9 mouse cellular contexts compared by ENCODE assay signal in the genomic region with DNA sequence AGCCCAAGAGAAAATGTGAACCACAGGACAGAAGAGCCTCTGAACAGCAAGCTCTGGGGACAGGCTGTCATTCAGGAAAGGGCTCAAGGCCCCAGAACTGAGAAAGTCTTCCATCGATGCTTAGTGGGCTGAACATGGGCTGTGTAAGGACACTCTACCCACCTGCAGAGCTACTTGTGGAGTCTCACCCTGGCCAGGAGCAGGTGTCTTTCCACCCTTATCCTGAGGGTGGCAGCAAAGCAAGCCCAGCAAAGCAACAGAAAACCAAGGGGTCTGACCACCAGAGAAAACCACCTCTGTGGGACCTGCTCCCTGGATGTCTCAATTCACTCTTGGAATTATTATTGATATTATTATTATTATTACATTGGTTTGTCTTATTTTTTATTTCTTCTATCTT. TPM values are rescaled to one million over a fixed set of nuclear protein-coding genes. Genes with fewer than 3 reads are reported as not detected.
A peak's percentile ranks its signal among the peaks of the same experiment; 100 is the strongest.
DNase-seq lines count a peak whose midpoint lies in the region; ATAC-seq and TF ChIP-seq lines count a peak whose summit lies in the region.
"Had no signal": no experiment of that assay in that cellular context is flagged by ENCODE, and none has a peak within 500 bp of the region (broad histone marks: within the 10 kb centered on the region; RNA-seq: fewer than 3 reads in every experiment).

No protein-coding gene starts in this region.

- intact Hi-C loops in heart, adult 2 months (cut with DNase I) = loop anchor here (2.0 kb wide), 1 partner anchor 128 kb away; no protein-coding TSS in a partner anchor

- 0 out of 2 replicates have a peak, but pooled peaks have one; percentile 48 for TF ChIP-seq EP300 in heart, adult 2 months (IDR thresholded peaks at IDR 0.05; ENCODE audit: insufficient read depth, low read depth, low read length)
- TF ChIP-seq EP300 in MEL (IDR thresholded peaks at IDR 0.05; ENCODE audit: low read depth in 1 of 2, low read length in 2 of 2) = no peak

- H3K27me3 ChIP-seq in heart, adult 2 months (ENCODE audit: control insufficient read depth, insufficient read depth, low read length) = no peaks in the 10 kb centered on the region
- no peaks in the 10 kb centered on the region for H3K27me3 ChIP-seq in MEL (ENCODE audit: control insufficient read depth in 1 of 2, insufficient read depth in 2 of 2, low read length in 2 of 2)
- H3K27me3 ChIP-seq in heart, embryonic 14.5 days (ENCODE audit: control insufficient read depth, insufficient read depth, low read length) = no peaks in the 10 kb centered on the region
- peaks cover 54% of the 10 kb centered on the region for H3K27me3 ChIP-seq in midbrain, embryonic 13.5 days
- H3K27me3 ChIP-seq in splenic B cell, adult 2 months (ENCODE audit: control insufficient read depth, insufficient read depth, low read length, poor library complexity, severe bottlenecking) = no peaks in the 10 kb centered on the region

- no peak for TF ChIP-seq POLR2A in heart, adult 2 months (IDR thresholded peaks at IDR 0.05; ENCODE audit: insufficient read depth, low read depth, low read length)
- TF ChIP-seq POLR2A in MEL (IDR thresholded peaks at IDR 0.05; ENCODE audit: control insufficient read depth in 1 of 2, insufficient read depth in 1 of 2, low read depth in 1 of 2, low read length in 2 of 2, poor library complexity in 1 of 2) = no peak

- no peaks in the 10 kb centered on the region for H3K9me3 ChIP-seq in MEL (replicated peaks; ENCODE audit: insufficient read depth, low read length)
- H3K9me3 ChIP-seq in heart, embryonic 14.5 days (ENCODE audit: control insufficient read depth, low read length) = no peaks in the 10 kb centered on the region
- H3K9me3 ChIP-seq in midbrain, embryonic 13.5 days = no peaks in the 10 kb centered on the region
- H3K9me3 ChIP-seq: limb, embryonic 13.5 days had no signal

- peaks cover 8% of the 10 kb centered on the region for H3K36me3 ChIP-seq in heart, adult 2 months (ENCODE audit: control insufficient read depth, insufficient read depth, low read length)
- H3K36me3 ChIP-seq in MEL (ENCODE audit: control insufficient read depth in 1 of 2, insufficient read depth in 2 of 2, low read length in 2 of 2) = peaks cover 0 to 39% of the 10 kb centered on the region in 2 experiments; a peak in 2 of 4 replicates
- H3K36me3 ChIP-seq in heart, embryonic 14.5 days (ENCODE audit: control insufficient read depth, insufficient read depth, low read length) = peaks cover 70% of the 10 kb centered on the region
- H3K36me3 ChIP-seq in midbrain, embryonic 13.5 days = no peaks in the 10 kb centered on the region
- no peaks in the 10 kb centered on the region for H3K36me3 ChIP-seq in splenic B cell, adult 2 months (ENCODE audit: control insufficient read depth, insufficient read depth, low read length, poor library complexity, severe bottlenecking)
- H3K36me3 ChIP-seq: limb, embryonic 13.5 days had no signal

- WGBS in heart, adult 2 months = 75% methylated on average over 1 of the region's 1 CpGs
- 55% methylated on average over 1 of the region's 1 CpGs for WGBS in heart, embryonic 14.5 days
- 54% methylated on average over 1 of the region's 1 CpGs for WGBS in midbrain, embryonic 13.5 days

- H3K4me3 ChIP-seq in heart, adult 2 months = no peak overlapping the region
- no peak overlapping the region for H3K4me3 ChIP-seq in MEL (ENCODE audit: control insufficient read depth in 1 of 2, insufficient read depth in 1 of 2, low read depth in 2 of 2, low read length in 2 of 2)
- no peak overlapping the region for H3K4me3 ChIP-seq in heart, embryonic 14.5 days (ENCODE audit: control insufficient read depth in 1 of 2, insufficient read depth in 1 of 2, low read depth in 1 of 2, low read length in 2 of 2)
- H3K4me3 ChIP-seq in midbrain, embryonic 13.5 days (replicated peaks) = no peak overlapping the region
- H3K4me3 ChIP-seq: limb, embryonic 13.5 days had no signal

- peak; percentile 81 for TF ChIP-seq RAD21 in MEL (IDR thresholded peaks at IDR 0.05; ENCODE audit: low read depth, low read length)

- peaks cover 7% of the 10 kb centered on the region for H3K4me1 ChIP-seq in heart, adult 2 months (ENCODE audit: control insufficient read depth, insufficient read depth, low read length)
- H3K4me1 ChIP-seq in MEL (ENCODE audit: control insufficient read depth in 1 of 2, insufficient read depth in 2 of 2, low read length in 2 of 2) = peaks cover 26 to 44% of the 10 kb centered on the region in 2 experiments
- H3K4me1 ChIP-seq in heart, embryonic 14.5 days (ENCODE audit: control insufficient read depth in 2 of 2, insufficient read depth in 2 of 2, low read length in 2 of 2) = peaks cover 19 to 42% of the 10 kb centered on the region in 2 experiments
- H3K4me1 ChIP-seq in midbrain, embryonic 13.5 days (replicated peaks) = peaks cover 15% of the 10 kb centered on the region

- H3K4me2 ChIP-seq in heart, embryonic 14.5 days (ENCODE audit: low read length) = no peak overlapping the region
- no peak overlapping the region for H3K4me2 ChIP-seq in midbrain, embryonic 13.5 days (replicated peaks)
- H3K4me2 ChIP-seq: limb, embryonic 13.5 days had no signal

- no peak overlapping the region for H3K9ac ChIP-seq in heart, adult 2 months (ENCODE audit: low read depth, low read length)
- no peak overlapping the region for H3K9ac ChIP-seq in MEL (ENCODE audit: control insufficient read depth, low read depth, low read length, poor library complexity, severe bottlenecking)
- H3K9ac ChIP-seq in heart, embryonic 14.5 days (ENCODE audit: low read length) = peak overlapping the region; percentile 53
- H3K9ac ChIP-seq in midbrain, embryonic 13.5 days (replicated peaks) = no peak overlapping the region
- H3K9ac ChIP-seq: limb, embryonic 13.5 days had no signal

- DNase-seq in heart, adult 2 months = peak; percentile 48 to 74
- DNase-seq in heart, adult 8-10 months (ENCODE audit: low spot score) = no peak
- DNase-seq in MEL (ENCODE audit: low read depth, low spot score) = peak; percentile 77
- peak; percentile 73 for DNase-seq in embryo, embryonic 10 days (ENCODE audit: low spot score)
- DNase-seq in layer of hippocampus, postnatal 36 days = peak; percentile 39 to 51
- peak; percentile 73 for DNase-seq in splenic B cell, adult 2 months (ENCODE audit: low read depth, low spot score)

- ATAC-seq in heart, embryonic 14.5 days (ENCODE audit: insufficient number of reproducible peaks, insufficient read depth, low FRiP score, low read depth) = no peak
- ATAC-seq in midbrain, embryonic 13.5 days = peak; percentile 20; the same call in 1 of the 2 replicates

- TF ChIP-seq CTCF in heart, adult 2 months (IDR thresholded peaks at IDR 0.05) = peak; percentile 94
- peak; percentile 86 to 92 (median 89) for TF ChIP-seq CTCF in MEL (IDR thresholded peaks at IDR 0.05 in 2 of 3, conservative IDR thresholded peaks at IDR 0.05 in 1 of 3; ENCODE audit: control insufficient read depth in 1 of 3, insufficient read depth in 1 of 3, low read depth in 2 of 3, low read length in 3 of 3, poor library complexity in 1 of 3, severe bottlenecking in 1 of 3)

- no peak overlapping the region for H3K27ac ChIP-seq in heart, adult 2 months
- H3K27ac ChIP-seq in MEL (ENCODE audit: control insufficient read depth, low read depth, low read length) = no peak overlapping the region
- H3K27ac ChIP-seq in heart, embryonic 14.5 days (replicated peaks in 1 of 2; ENCODE audit: control insufficient read depth in 1 of 2, insufficient read depth in 1 of 2, low read depth in 2 of 2, low read length in 2 of 2) = no peak overlapping the region
- H3K27ac ChIP-seq in midbrain, embryonic 13.5 days = no peak overlapping the region
- H3K27ac ChIP-seq: limb, embryonic 13.5 days had no signal

- no peaks in the 10 kb centered on the region for H3K79me2 ChIP-seq in heart, adult 2 months (replicated peaks; ENCODE audit: control insufficient read depth, insufficient read depth, low read length)
- peaks cover 2% of the 10 kb centered on the region; the same call in 1 of the 2 replicates for H3K79me2 ChIP-seq in MEL (ENCODE audit: control insufficient read depth, insufficient read depth, low read length, poor library complexity)

TF ChIP-seq in MEL, 35 proteins besides CTCF, POLR2A, EP300 and RAD21:
- TF ChIP-seq ZC3H11A (IDR thresholded peaks at IDR 0.05; ENCODE audit: low read depth, low read length) (peak; percentile 83), SMC3 (IDR thresholded peaks at IDR 0.05; ENCODE audit: low read depth, low read length) (peak; percentile 89), POLR2AphosphoS2 (IDR thresholded peaks at IDR 0.05; ENCODE audit: low read length) (no peak)

RNA-seq across cellular contexts. Expression of gene Hopx, which starts 25.6 kb away (rescaled TPM):
- 100 to 1,000 TPM; 367 to 385 TPM for total RNA-seq in heart, adult 2 months (2021)
- 284 and 285 TPM in 2 replicates for polyA plus RNA-seq in heart, adult 2 months (2012; rRNA removed)
- 100 to 1,000 TPM; 354 to 475 (median 429) TPM for total RNA-seq in heart, adult 8-10 months (2022)
- 42.3 and 43.4 TPM in 2 replicates for total RNA-seq in MEL (2012; rRNA removed)
- 10 to 100 TPM in 1 of 2 experiments, not detected in 1; 26.8 TPM for polyA plus RNA-seq in MEL (2012; ENCODE audit: insufficient read depth in 1 of 2, insufficient read length in 2 of 2, low read depth in 1 of 2, low replicate concordance in 2 of 2, missing spikeins in 1 of 2)
- 30.1 and 34.0 TPM in 2 replicates for polyA plus RNA-seq in heart, embryonic 14.5 days (2014; fragmentation: Nextera tagmentation; extraction: Ambion mirVana)
- total RNA-seq in layer of hippocampus, postnatal 36 days (2021) = 10 to 100 TPM; 85.0 to 92.8 TPM
- 0.52 and 0.62 TPM in 2 replicates for polyA plus RNA-seq in midbrain, embryonic 13.5 days (2015; fragmentation: Nextera tagmentation; extraction: Ambion mirVana)
